Mouse (Mus musculus) lung, embryonic 14.5 days (tissue): ENCODE data around the gene 2210016L21Rik. TPM values are rescaled to one million over a fixed set of nuclear protein-coding genes. Genes with fewer than 3 reads are reported as not detected.

Experiments used
- ATAC-seq: fragments of 200-750 bp; cut with Nextera tagmentation; 2 replicates; pipeline ENCODE4 v1.8.0; 2017; ENCODE audit warnings: mild to moderate bottlenecking, moderate TSS enrichment, moderate library complexity; ENCODE audit not compliant: insufficient read depth
- DNase-seq: peaks from one replicate; pipeline ENCODE4 v3.0.0-alpha.2; 2015
- H3K27ac ChIP-seq: fragments of 300-500 bp; sonication (generic); 2 replicates; pipeline ENCODE4 v1.5.1; 2014; ENCODE audit warnings: low read depth, mild to moderate bottlenecking, moderate library complexity
- H3K27me3 ChIP-seq: fragments of 300-500 bp; sonication (generic); 2 replicates; pipeline ENCODE4 v1.6.1; 2014; ENCODE audit warnings: low read length, control low read depth; ENCODE audit not compliant: insufficient read depth
- H3K36me3 ChIP-seq: fragments of 300-500 bp; sonication (generic); 2 replicates; pipeline ENCODE4 v1.6.1; 2014; ENCODE audit warnings: control low read depth; ENCODE audit not compliant: insufficient read depth
- H3K4me1 ChIP-seq: fragments of 300-500 bp; sonication (generic); 2 replicates; pipeline ENCODE4 v1.6.1; 2014; ENCODE audit warnings: antibody characterized with exemption, control low read depth; ENCODE audit not compliant: insufficient read depth
- H3K4me2 ChIP-seq: fragments of 300-500 bp; sonication (generic); 2 replicates; pipeline ENCODE4 v1.6.1; 2014; ENCODE audit warnings: mild to moderate bottlenecking
- H3K4me3 ChIP-seq: fragments of 300-500 bp; sonication (generic); 2 replicates; pipeline ENCODE4 v1.5.1; 2014; ENCODE audit warnings: low read depth, low read length
- H3K9ac ChIP-seq: fragments of 300-500 bp; sonication (generic); 2 replicates; pipeline ENCODE4 v1.6.1; 2014
- H3K9me3 ChIP-seq: fragments of 300-500 bp; sonication (generic); 2 replicates; pipeline ENCODE4 v1.6.1; 2016; ENCODE audit warnings: low read depth, low read length, control low read depth
- CTCF ChIP-seq: IDR thresholded peaks from 2 replicates; pipeline ENCODE4 v1.5.1; 2016; ENCODE audit warnings: antibody characterized with exemption, low read depth
- WGBS: fragments of 180-500 bp; shearing (Covaris S2); extraction: QIAGEN DNeasy Blood & Tissue Kit; methylation state at CpG from one replicate; pipeline ENCODE4 v1.1.7; 2014; 5-methylcytosine and 5-hydroxymethylcytosine counted together
- polyA plus RNA-seq: library from polyadenylated mRNA; unstranded; fragments of >200 nt; fragmentation: Nextera tagmentation; extraction: Ambion mirVana; gene quantifications from 2 replicates; pipeline ENCODE4 v1.2.1, GENCODE M21; 2014

Gene 2210016L21Rik
- polyA plus RNA-seq, 1 experiment from 2014 or later: 44.3 TPM

GRCm38 (mm10) chr5:114978888-114979249 lies 36.9 kb downstream of the 2210016L21Rik start:
- peak overlapping the region; percentile 41 for H3K9ac ChIP-seq
- H3K27me3 ChIP-seq: no peaks in the 10 kb centered on the region
- H3K36me3 ChIP-seq: no peaks in the 10 kb centered on the region
- DNase-seq (peak; percentile 79), ATAC-seq (peak; percentile 64; the same call in 1 of the 2 replicates)
- 0 out of 2 replicates have a peak, but pooled peaks cover 2% of the 10 kb centered on the region for H3K4me1 ChIP-seq
- H3K27ac ChIP-seq: no peak overlapping the region
- H3K9me3 ChIP-seq: no peaks in the 10 kb centered on the region
- WGBS: 4% methylated on average over 6 of the region's 6 CpGs
- H3K4me3 ChIP-seq: peak overlapping the region; percentile 40
- TF ChIP-seq CTCF: no peak
- peak overlapping the region; percentile 76 for H3K4me2 ChIP-seq

- DNase-seq (peak; percentile 89), ATAC-seq (peak; percentile 50)
- 3% methylated on average over 32 of the region's 32 CpGs for WGBS
- TF ChIP-seq CTCF: peak; percentile 97
- Histone ChIP-seq H3K9ac (peak overlapping the region; percentile 41), H3K36me3 (no peaks in the 10 kb centered on the region), H3K4me3 (peak overlapping the region; percentile 40), H3K9me3 (no peaks in the 10 kb centered on the region), H3K4me1 (0 out of 2 replicates have a peak, but pooled peaks cover 2% of the 10 kb centered on the region), H3K27ac (no peak overlapping the region), H3K4me2 (peak overlapping the region; percentile 76), H3K27me3 (no peaks in the 10 kb centered on the region)
Measured at GRCm38 (mm10) chr5:114979250-114980121, 37.5 kb downstream of the 2210016L21Rik start.

- Histone ChIP-seq H3K27ac (no peak overlapping the region), H3K27me3 (no peaks in the 10 kb centered on the region), H3K4me3 (peak overlapping the region; percentile 40), H3K4me1 (0 out of 2 replicates have a peak, but pooled peaks cover 2% of the 10 kb centered on the region), H3K36me3 (no peaks in the 10 kb centered on the region), H3K9me3 (no peaks in the 10 kb centered on the region), H3K4me2 (peak overlapping the region; percentile 76), H3K9ac (peak overlapping the region; percentile 41; the same call in 1 of the 2 replicates)
- WGBS: 22% methylated on average over 16 of the region's 16 CpGs
- ATAC-seq (peak; percentile 36; the same call in 1 of the 2 replicates), DNase-seq (peak; percentile 39)
- no peak for TF ChIP-seq CTCF
Measured at GRCm38 (mm10) chr5:114980122-114980748, 38.3 kb downstream of the 2210016L21Rik start.

GRCm38 (mm10) chr5:114982001-114982400 lies 40.0 kb downstream of the 2210016L21Rik start:
- no peak overlapping the region for H3K4me3 ChIP-seq
- no peaks in the 10 kb centered on the region for H3K36me3 ChIP-seq
- no peaks in the 10 kb centered on the region for H3K27me3 ChIP-seq
- H3K27ac ChIP-seq: no peak overlapping the region
- no peak for ATAC-seq
- TF ChIP-seq CTCF: no peak
- H3K9me3 ChIP-seq: no peaks in the 10 kb centered on the region
- no peak overlapping the region for H3K4me2 ChIP-seq
- 0 out of 2 replicates have a peak, but pooled peaks cover 2% of the 10 kb centered on the region for H3K4me1 ChIP-seq
- H3K9ac ChIP-seq: no peak overlapping the region
- DNase-seq: no peak
- 45% methylated on average over 15 of the region's 15 CpGs for WGBS

- no peak overlapping the region for H3K4me2 ChIP-seq
- no peaks in the 10 kb centered on the region for H3K27me3 ChIP-seq
- no peak overlapping the region for H3K27ac ChIP-seq
- no peaks in the 10 kb centered on the region for H3K4me1 ChIP-seq
- no peak overlapping the region for H3K4me3 ChIP-seq
- ATAC-seq: no peak
- no peak for TF ChIP-seq CTCF
- no peak for DNase-seq
- no peak overlapping the region for H3K9ac ChIP-seq
- H3K9me3 ChIP-seq: no peaks in the 10 kb centered on the region
- no peaks in the 10 kb centered on the region for H3K36me3 ChIP-seq
Measured at GRCm38 (mm10) chr5:114985074-114985473, 43.1 kb downstream of the 2210016L21Rik start.

GRCm38 (mm10) chr5:114996447-114996846 lies 54.5 kb downstream of the 2210016L21Rik start:
- Histone ChIP-seq H3K36me3 (no peaks in the 10 kb centered on the region), H3K27me3 (no peaks in the 10 kb centered on the region), H3K4me2 (no peak overlapping the region), H3K27ac (no peak overlapping the region), H3K4me1 (no peaks in the 10 kb centered on the region), H3K9ac (no peak overlapping the region), H3K4me3 (no peak overlapping the region), H3K9me3 (no peaks in the 10 kb centered on the region)
- ATAC-seq (no peak), DNase-seq (no peak)
- TF ChIP-seq CTCF: no peak
- WGBS: 76% methylated on average over 16 of the region's 16 CpGs

- Histone ChIP-seq H3K4me1 (no peaks in the 10 kb centered on the region), H3K4me2 (no peak overlapping the region), H3K27ac (no peak overlapping the region), H3K4me3 (no peak overlapping the region), H3K36me3 (no peaks in the 10 kb centered on the region), H3K27me3 (no peaks in the 10 kb centered on the region), H3K9ac (no peak overlapping the region), H3K9me3 (no peaks in the 10 kb centered on the region)
- TF ChIP-seq CTCF: no peak
- WGBS: 54% methylated on average over 6 of the region's 6 CpGs
- DNase-seq (no peak), ATAC-seq (no peak)
Measured at GRCm38 (mm10) chr5:114997327-114997726, 55.4 kb downstream of the 2210016L21Rik start.

Other genes with a start within 250 kb of the 2210016L21Rik start
- gene Tchp, start 234.4 kb upstream of the 2210016L21Rik start, polyA plus RNA-seq: 13.1 and 14.8 TPM in 2 replicates
- gene Ankrd13a, start 167.5 kb upstream of the 2210016L21Rik start, polyA plus RNA-seq: 83.2 and 86.4 TPM in 2 replicates
- gene Git2, start 166.6 kb upstream of the 2210016L21Rik start, polyA plus RNA-seq: 45.9 and 51.8 TPM in 2 replicates
- gene 1500011B03Rik, start 118.7 kb upstream of the 2210016L21Rik start, polyA plus RNA-seq: 86.4 and 88.6 TPM in 2 replicates
- gene 4930519G04Rik, start 88.5 kb upstream of the 2210016L21Rik start, polyA plus RNA-seq: not detected in 2 replicates
- 0.18 TPM in 1 of 2 replicates, not detected in the other for gene Gm9936, start 83.5 kb upstream of the 2210016L21Rik start, polyA plus RNA-seq
- 2.8 and 4.5 TPM in 2 replicates for gene Oasl2, start 45.2 kb upstream of the 2210016L21Rik start, polyA plus RNA-seq
- 0.50 TPM in 2 replicates for gene Oasl1, start 18.9 kb upstream of the 2210016L21Rik start, polyA plus RNA-seq
- gene Hnf1a, start 28.9 kb downstream of the 2210016L21Rik start, polyA plus RNA-seq: 0.05 TPM in 1 of 2 replicates, not detected in the other
- 32.8 and 39.6 TPM in 2 replicates for gene Sppl3, start 69.0 kb downstream of the 2210016L21Rik start, polyA plus RNA-seq
- gene Gm10401, start 156.1 kb downstream of the 2210016L21Rik start, polyA plus RNA-seq: 36.4 and 36.5 TPM in 2 replicates
- 43.8 and 46.9 TPM in 2 replicates for gene Acads, start 177.2 kb downstream of the 2210016L21Rik start, polyA plus RNA-seq
- gene Unc119b, start 192.8 kb downstream of the 2210016L21Rik start, polyA plus RNA-seq: 41.9 and 45.4 TPM in 2 replicates
- gene Mlec, start 216.0 kb downstream of the 2210016L21Rik start, polyA plus RNA-seq: 72.4 and 81.1 TPM in 2 replicates